Mouse (Mus musculus) CH12.LX (cell line): ENCODE results near the gene Ints7. TPM values are rescaled to one million over a fixed set of nuclear protein-coding genes. Genes with fewer than 3 reads are reported as not detected.

ENCODE experiments used
- DNase-seq: peaks from one replicate; pipeline ENCODE4 v3.0.0-alpha.2; 2013; ENCODE audit errors: extremely low read depth
- H3K27ac ChIP-seq: 2 replicates; pipeline ENCODE4 v1.5.1; 2012; ENCODE audit warnings: low read depth, mild to moderate bottlenecking, control low read depth, moderate library complexity; ENCODE audit not compliant: insufficient read depth
- H3K27me3 ChIP-seq: replicated peaks from 2 replicates; pipeline ENCODE3; 2012; ENCODE audit warnings: inconsistent platforms
- H3K36me3 ChIP-seq, 2 experiments: replicated peaks in 1 of 2; 2 replicates each; pipeline versions ENCODE3 to v1.6.1; 2012; ENCODE audit warnings: inconsistent platforms in 1 of 2, low read length in 1 of 2, mild to moderate bottlenecking in 1 of 2, mixed read lengths in 1 of 2, moderate library complexity in 1 of 2; ENCODE audit not compliant: control insufficient read depth in 1 of 2, insufficient read depth in 1 of 2
- H3K4me1 ChIP-seq, 2 experiments: 2 replicates each; pipeline ENCODE4 v1.6.1; 2012; ENCODE audit warnings: inconsistent platforms in 1 of 2, moderate library complexity in 1 of 2; ENCODE audit not compliant: insufficient read depth in 2 of 2, control insufficient read depth in 1 of 2
- H3K4me2 ChIP-seq: 2 replicates; pipeline ENCODE4 v1.6.1; 2012; ENCODE audit warnings: low read depth, mild to moderate bottlenecking, control low read depth; ENCODE audit not compliant: poor library complexity, insufficient read depth, severe bottlenecking
- H3K4me3 ChIP-seq, 3 experiments: fragments of 150-350 bp in 1 of 3; sonication (generic) in 1 of 3; replicated peaks in 1 of 3; 2 replicates each; pipeline versions ENCODE3 to v1.5.1; 2011 to 2012; ENCODE audit warnings: low read depth in 2 of 3, low read length in 2 of 3, mild to moderate bottlenecking in 2 of 3, moderate library complexity in 2 of 3, control low read depth in 1 of 3, improper control_type of control experiment in 1 of 3, inconsistent platforms in 1 of 3, mixed read lengths in 1 of 3; ENCODE audit not compliant: poor library complexity in 1 of 3
- H3K79me2 ChIP-seq: replicated peaks from 2 replicates; pipeline ENCODE4 v1.6.1; 2012; ENCODE audit warnings: mild to moderate bottlenecking, moderate library complexity; ENCODE audit not compliant: control insufficient read depth, poor library complexity, insufficient read depth, severe bottlenecking; ENCODE audit errors: extremely low read depth
- H3K9ac ChIP-seq: 2 replicates; pipeline ENCODE4 v1.6.1; 2012; ENCODE audit warnings: low read depth, mild to moderate bottlenecking, control low read depth, moderate library complexity; ENCODE audit not compliant: insufficient read depth
- H3K9me3 ChIP-seq: replicated peaks from 2 replicates; pipeline ENCODE3; 2012; ENCODE audit warnings: low read length, inconsistent platforms, mixed read lengths
- BHLHE40 ChIP-seq: IDR thresholded peaks from 2 replicates; pipeline ENCODE4 v1.6.1; 2011; ENCODE audit warnings: mild to moderate bottlenecking, low read depth, low read length, improper control_type of control experiment
- CHD2 ChIP-seq: IDR thresholded peaks from 2 replicates; pipeline ENCODE4 v1.6.1; 2011; ENCODE audit warnings: low read length, improper control_type of control experiment
- E2F4 ChIP-seq: IDR thresholded peaks from 2 replicates; pipeline ENCODE4 v1.6.1; 2011; ENCODE audit warnings: low read depth, low read length, improper control_type of control experiment; ENCODE audit not compliant: insufficient replicate concordance
- ELF1 ChIP-seq: IDR thresholded peaks from 2 replicates; pipeline ENCODE4 v1.6.1; 2014; ENCODE audit warnings: low read depth, mild to moderate bottlenecking, inconsistent platforms, low read length, improper control_type of control experiment
- EP300 ChIP-seq: IDR thresholded peaks from 2 replicates; pipeline ENCODE4 v1.6.1; 2011; ENCODE audit warnings: low read length, improper control_type of control experiment
- ETS1 ChIP-seq: conservative IDR thresholded peaks from 2 replicates; pipeline ENCODE4 v1.6.1; 2012; ENCODE audit warnings: low read depth, mild to moderate bottlenecking, inconsistent platforms, low read length, improper control_type of control experiment, moderate library complexity
- GABPA ChIP-seq: IDR thresholded peaks from 2 replicates; pipeline ENCODE4 v1.6.1; 2012; ENCODE audit warnings: low read depth, low read length, improper control_type of control experiment, inconsistent platforms; ENCODE audit not compliant: insufficient replicate concordance
- HCFC1 ChIP-seq: IDR thresholded peaks from 2 replicates; pipeline ENCODE4 v1.6.1; 2012; ENCODE audit warnings: low read depth, mild to moderate bottlenecking, inconsistent platforms, low read length, improper control_type of control experiment
- IRF4 ChIP-seq: IDR thresholded peaks from 2 replicates; pipeline ENCODE4 v1.6.1; 2014; ENCODE audit warnings: low read depth, mild to moderate bottlenecking, inconsistent platforms, low read length, improper control_type of control experiment
- JUN ChIP-seq: IDR thresholded peaks from 2 replicates; pipeline ENCODE4 v1.6.1; 2011; ENCODE audit warnings: low read depth, mild to moderate bottlenecking, low read length, improper control_type of control experiment, moderate library complexity; ENCODE audit not compliant: insufficient read depth
- JUND ChIP-seq: conservative IDR thresholded peaks from 2 replicates; pipeline ENCODE4 v1.6.1; 2011; ENCODE audit warnings: low read depth, low read length, improper control_type of control experiment
- MAFK ChIP-seq: IDR thresholded peaks from 2 replicates; pipeline ENCODE4 v1.6.1; 2011; ENCODE audit warnings: low read length, improper control_type of control experiment; ENCODE audit not compliant: insufficient replicate concordance
- MAX ChIP-seq: IDR thresholded peaks from 2 replicates; pipeline ENCODE4 v1.6.1; 2011; ENCODE audit warnings: low read length, improper control_type of control experiment
- MAZ ChIP-seq: IDR thresholded peaks from 2 replicates; pipeline ENCODE4 v1.6.1; 2012; ENCODE audit warnings: low read depth, mild to moderate bottlenecking, inconsistent platforms, low read length, improper control_type of control experiment, moderate library complexity
- MEF2A ChIP-seq: IDR thresholded peaks from 2 replicates; pipeline ENCODE4 v1.6.1; 2014; ENCODE audit warnings: low read depth, mild to moderate bottlenecking, inconsistent platforms, low read length, improper control_type of control experiment, borderline replicate concordance
- MXI1 ChIP-seq: IDR thresholded peaks from 2 replicates; pipeline ENCODE4 v1.6.1; 2011; ENCODE audit warnings: mild to moderate bottlenecking, low read depth, low read length, improper control_type of control experiment
- POLR2AphosphoS2 ChIP-seq: IDR thresholded peaks from 2 replicates; pipeline ENCODE4 v1.6.1; 2011; ENCODE audit warnings: low read depth, low read length, improper control_type of control experiment
- RCOR1 ChIP-seq: conservative IDR thresholded peaks from 2 replicates; pipeline ENCODE4 v1.6.1; 2012; ENCODE audit warnings: low read depth, mild to moderate bottlenecking, inconsistent platforms, low read length, improper control_type of control experiment
- SIN3A ChIP-seq: IDR thresholded peaks from 2 replicates; pipeline ENCODE4 v1.6.1; 2012; ENCODE audit warnings: low read length, improper control_type of control experiment, inconsistent platforms
- SMC3 ChIP-seq: IDR thresholded peaks from 2 replicates; pipeline ENCODE4 v1.6.1; 2011; ENCODE audit warnings: low read depth, low read length, improper control_type of control experiment
- TCF12 ChIP-seq: IDR thresholded peaks from 2 replicates; pipeline ENCODE4 v1.6.1; 2014; ENCODE audit warnings: low read depth, mild to moderate bottlenecking, inconsistent platforms, low read length, improper control_type of control experiment
- ZKSCAN1 ChIP-seq: IDR thresholded peaks from 2 replicates; pipeline ENCODE4 v1.6.1; 2012; ENCODE audit warnings: low read depth, inconsistent platforms, low read length, improper control_type of control experiment, borderline replicate concordance
- dilution Hi-C: fragments of 300-500 bp; cut with MboI; formaldehyde crosslinking; loops from 2 replicates; pipeline ENCODE4 v1.14.3; 2020; ENCODE audit warnings: low sequenced_read_pairs; ENCODE audit not compliant: extremely low pct_unique_long_range_greater_than_20kb, extremely low pct_ligation_motif_present
- in situ Hi-C: fragments of 300-500 bp; cut with MboI; formaldehyde crosslinking; loops from 3 replicates; pipeline ENCODE4 v1.14.3; 2019; ENCODE audit warnings: low sequenced_read_pairs, low pct_ligation_motif_present, low pct_unique_long_range_greater_than_20kb, mixed read lengths
- polyA plus RNA-seq: library from polyadenylated mRNA; unstranded; fragments of >175 nt; gene quantifications from 2 replicates; pipeline ENCODE4 v1.2.1, GENCODE M21; 2012; ENCODE audit warnings: low read depth; ENCODE audit not compliant: insufficient read length
- total RNA-seq, 2 experiments: library from RNA; depleted of rRNA; stranded (reverse); fragments of 300-350 nt in 1 of 2; fragments of >200 nt in 1 of 2; gene quantifications; 2 replicates each; pipeline ENCODE4 v1.2.3; 2012 to 2014

Gene Ints7
- total and polyA plus RNA-seq, 3 experiments, result 30.4 to 58.8 (median 50.5) TPM

DNA sequence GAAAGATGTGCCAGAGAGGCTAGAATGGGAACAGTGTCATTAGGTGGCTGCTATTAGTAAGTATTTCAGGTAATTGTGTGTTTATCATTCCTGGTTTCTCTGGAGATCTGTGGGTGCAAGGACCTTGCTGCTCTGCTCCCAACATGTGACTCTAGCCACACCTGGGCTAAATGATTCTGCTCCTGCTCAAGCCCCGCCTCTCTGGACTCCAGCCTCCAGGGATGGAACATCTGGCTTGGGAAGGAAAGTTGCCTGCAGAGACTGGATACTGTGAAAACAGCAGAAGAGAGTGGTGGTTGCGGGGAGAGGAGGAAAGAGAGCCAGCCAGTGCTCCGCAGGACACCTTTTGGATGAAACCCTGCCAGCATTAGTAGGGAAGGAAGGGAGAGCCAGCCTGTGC lies 84.0 kb downstream of the Ints7 start (continued):
- no peak for TF ChIP-seq MAFK
- no peak for TF ChIP-seq EP300

DNA sequence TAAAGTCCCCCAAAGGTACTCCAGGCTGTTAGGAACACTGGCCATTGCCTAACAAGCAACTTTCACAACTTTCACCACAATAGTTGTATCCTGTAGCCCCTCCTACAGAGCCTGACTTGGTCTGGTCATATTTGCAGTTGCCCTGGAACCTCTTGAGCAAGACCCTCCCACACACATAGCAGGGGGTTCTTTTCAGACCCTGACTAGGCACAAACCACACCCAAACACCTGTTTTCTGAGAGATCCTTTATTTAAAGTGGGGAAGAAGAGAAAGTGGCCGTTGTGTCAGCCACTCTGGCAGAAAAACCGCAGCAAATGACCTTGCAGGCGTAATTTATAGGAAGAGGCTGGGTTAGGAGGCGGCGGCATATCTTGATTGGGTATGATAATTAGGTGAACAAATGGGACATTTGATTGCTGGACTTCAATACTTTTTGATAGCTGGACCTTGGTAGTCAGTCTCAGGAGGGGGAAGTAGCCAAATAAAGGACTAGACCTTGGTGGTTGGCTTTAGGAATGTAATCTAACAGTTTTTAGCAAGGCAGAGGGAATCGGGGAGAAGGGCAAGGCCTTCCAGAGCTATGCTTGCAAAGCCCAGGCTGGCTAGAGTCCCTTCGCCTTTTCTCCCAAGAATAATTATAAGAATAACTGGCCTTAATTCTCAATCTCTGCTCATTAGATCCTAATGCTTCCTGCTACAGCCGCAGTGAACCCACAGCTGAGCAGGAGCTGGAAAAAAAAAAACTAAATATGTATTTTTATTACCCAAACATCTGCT lies 85.8 kb downstream of the Ints7 start:
- DNase-seq, result peak; percentile 17

DNA sequence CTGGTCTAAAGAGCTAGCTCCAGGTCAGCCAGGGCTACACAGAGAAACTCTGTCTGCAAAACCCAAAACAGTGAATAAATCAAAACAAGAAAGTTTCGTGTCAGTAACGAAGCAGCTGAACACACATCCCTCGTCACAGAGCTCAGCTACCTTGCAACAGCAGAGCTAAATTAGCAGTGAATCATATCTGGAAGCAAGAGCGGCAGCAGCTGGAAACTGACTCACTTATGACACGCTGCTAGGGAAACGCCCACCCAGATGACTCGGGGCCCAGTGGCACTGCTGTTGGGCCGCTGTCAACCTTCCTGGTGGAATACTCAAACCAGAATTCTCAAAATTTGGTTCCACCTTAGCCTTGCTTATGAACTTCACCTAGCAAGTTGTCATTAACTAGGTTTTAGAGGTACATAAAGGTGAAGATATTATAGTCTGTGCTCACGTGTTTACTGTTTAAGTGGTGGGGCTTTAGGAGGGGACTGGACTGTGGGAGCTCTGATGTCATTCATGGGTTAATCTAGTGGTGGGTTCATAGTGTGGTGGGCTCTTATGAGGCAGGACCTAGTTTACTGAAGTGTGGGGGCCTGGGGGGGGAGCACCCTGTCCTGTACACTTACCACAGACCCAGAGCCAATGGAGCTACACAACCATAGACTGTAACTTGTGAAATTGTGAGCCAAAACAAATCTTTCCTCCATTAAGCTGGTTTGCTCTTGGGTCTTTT lies 86.9 kb downstream of the Ints7 start:
- in situ Hi-C loops, result no loop called here
- dilution Hi-C loops, result no loop called here
- no peak overlapping the region for H3K4me3 ChIP-seq
- H3K27ac ChIP-seq, result no peak overlapping the region
- no peaks in the 10 kb centered on the region for H3K9me3 ChIP-seq
- no peaks in the 10 kb centered on the region for H3K27me3 ChIP-seq
- DNase-seq, result peak; percentile 81
- TF ChIP-seq EP300, result peak; percentile 77
- TF ChIP-seq MAZ, result no peak
- peak; percentile 66; the same call in 1 of the 2 replicates for TF ChIP-seq MAX
- peak; percentile 90 for TF ChIP-seq SIN3A
- TF ChIP-seq IRF4, result peak; percentile 94
- no peak for TF ChIP-seq POLR2AphosphoS2
- TF ChIP-seq HCFC1, result no peak
- peak; percentile 65; the same call in 1 of the 2 replicates for TF ChIP-seq JUN
- peak; percentile 69 for TF ChIP-seq BHLHE40
- TF ChIP-seq E2F4, result no peak
- TF ChIP-seq MEF2A, result peak; percentile 54; the same call in 1 of the 2 replicates
- peak; percentile 98 for TF ChIP-seq ETS1
- 0 out of 2 replicates have a peak, but pooled peaks have one; percentile 41 for TF ChIP-seq CHD2
- TF ChIP-seq JUND, result peak; percentile 81
- TF ChIP-seq MXI1, result peak; percentile 86
- 0 out of 2 replicates have a peak, but pooled peaks have one; percentile 18 for TF ChIP-seq ELF1
- no peak for TF ChIP-seq GABPA
- no peak for TF ChIP-seq ZKSCAN1
- peak; percentile 51; the same call in 1 of the 2 replicates for TF ChIP-seq TCF12
- H3K4me1 ChIP-seq, result peaks cover 12 to 50% of the 10 kb centered on the region in 2 experiments
- H3K36me3 ChIP-seq, result no peaks in the 10 kb centered on the region
- no peak overlapping the region for H3K9ac ChIP-seq
- H3K79me2 ChIP-seq, result no peaks in the 10 kb centered on the region
- H3K4me2 ChIP-seq, result peak overlapping the region; percentile 67; the same call in 1 of the 2 replicates

More for the DNA sequence above, 85.8 kb downstream of the Ints7 start:
- Histone ChIP-seq H3K79me2 (no peaks in the 10 kb centered on the region), H3K27me3 (no peaks in the 10 kb centered on the region), H3K4me2 (peak overlapping the region; percentile 44), H3K27ac (no peak overlapping the region)
- dilution Hi-C loops, result no loop called here
- TF ChIP-seq BHLHE40 (0 out of 2 replicates have a peak, but pooled peaks have one; percentile 29), ETS1 (peak; percentile 67), POLR2AphosphoS2 (no peak), ELF1 (no peak), CHD2 (no peak), RCOR1 (no peak), SMC3 (no peak), EP300 (0 out of 2 replicates have a peak, but pooled peaks have one; percentile 21), TCF12 (0 out of 2 replicates have a peak, but pooled peaks have one; percentile 18), IRF4 (0 out of 2 replicates have a peak, but pooled peaks have one; percentile 18), JUND (no peak)
- TF ChIP-seq, all 38 proteins: peak for 5
- H3K9me3 ChIP-seq, result no peaks in the 10 kb centered on the region
- H3K4me3 ChIP-seq, result no peak overlapping the region
- H3K9ac ChIP-seq, result no peak overlapping the region
- H3K4me1 ChIP-seq, result peaks cover 12 to 52% of the 10 kb centered on the region in 2 experiments
- no peaks in the 10 kb centered on the region for H3K36me3 ChIP-seq
- in situ Hi-C loops, result no loop called here
